Comparison of ENCODE assay signal across 8 mouse cellular contexts in the genomic region with DNA sequence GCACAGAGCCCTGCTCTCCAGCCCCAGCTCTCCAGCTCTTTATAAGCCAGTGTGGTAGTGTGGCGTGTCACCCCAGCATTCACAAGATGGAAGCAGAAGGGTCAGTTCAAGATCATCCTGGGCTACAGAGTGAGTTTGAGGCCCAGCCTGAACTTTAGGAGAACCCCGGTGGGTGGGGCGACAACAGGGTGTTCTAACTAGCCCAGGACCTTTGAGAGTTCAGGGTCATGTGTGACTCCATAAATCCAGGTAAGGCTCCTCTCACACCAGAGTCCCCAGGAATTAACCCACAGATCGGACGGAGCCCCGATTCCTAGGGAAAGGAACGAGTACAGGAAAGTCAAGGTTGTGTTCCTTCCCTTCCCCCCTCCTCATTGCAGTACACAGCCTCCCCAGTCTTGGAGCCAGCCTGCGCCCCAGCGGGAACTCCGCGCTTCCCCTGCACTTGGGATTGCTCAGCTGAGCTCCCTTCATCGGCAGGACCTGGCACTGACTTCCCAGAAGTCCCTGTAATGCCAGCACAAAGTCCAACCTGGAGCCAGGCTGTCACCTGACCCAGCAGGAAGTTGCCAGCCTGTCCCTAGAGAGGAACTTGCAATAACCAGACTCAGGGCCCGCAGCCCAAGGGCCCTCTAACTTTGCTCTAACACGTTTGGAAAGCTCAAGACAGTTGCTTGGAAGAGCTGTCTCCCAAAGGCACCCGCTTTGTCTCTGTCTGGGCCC. TPM values are rescaled to one million over a fixed set of nuclear protein-coding genes. Genes with fewer than 3 reads are reported as not detected.
DNase-seq lines count a peak whose midpoint lies in the region; ATAC-seq and TF ChIP-seq lines count a peak whose summit lies in the region.

No protein-coding gene starts in this region.

- peaks cover 27% of the 10 kb centered on the region for H3K4me1 ChIP-seq in testis, adult 2 months (ENCODE audit: control insufficient read depth, insufficient read depth, low read length)
- peaks cover 32% of the 10 kb centered on the region for H3K4me1 ChIP-seq in heart, embryonic 13.5 days

- peak overlapping the region; percentile 51 for H3K4me2 ChIP-seq in heart, embryonic 13.5 days

- TF ChIP-seq CTCF in testis, adult 2 months (IDR thresholded peaks at IDR 0.05; ENCODE audit: control insufficient read depth, insufficient read depth, insufficient replicate concordance, low read depth, low read length) = no peak

- no peak for ATAC-seq in heart, embryonic 13.5 days (ENCODE audit: extremely low read depth, insufficient number of reproducible peaks, low FRiP score, low TSS enrichment)
- ATAC-seq in megakaryocyte progenitor cell, adult 5-6 weeks (replicated peaks; ENCODE audit: poor library complexity) = peak; percentile 48

- no peak overlapping the region for H3K4me3 ChIP-seq in testis, adult 2 months (ENCODE audit: control insufficient read depth, low read depth, low read length)
- peak overlapping the region; percentile 21 for H3K4me3 ChIP-seq in heart, embryonic 13.5 days

- TF ChIP-seq POLR2A in testis, adult 2 months (IDR thresholded peaks at IDR 0.05; ENCODE audit: control insufficient read depth, low read depth, low read length) = no peak

- intact Hi-C loops in left cerebral cortex, postnatal 25 days (cut with DNase I) = no loop called here

- H3K9me3 ChIP-seq in heart, embryonic 13.5 days = no peaks in the 10 kb centered on the region

- no peak for DNase-seq in testis, postnatal 10 days (ENCODE audit: low spot score)
- DNase-seq in kidney, postnatal 25 days = peak; percentile 87 to 95
- no peak for DNase-seq in MN1 (ENCODE audit: low spot score)
- DNase-seq in urinary bladder, adult 18-20 months (ENCODE audit: low spot score in 2 of 2) = no peak
- DNase-seq in left cerebral cortex, postnatal 25 days (ENCODE audit: low spot score in 2 of 2) = no peak

- no peaks in the 10 kb centered on the region for H3K36me3 ChIP-seq in testis, adult 2 months (ENCODE audit: control insufficient read depth, insufficient read depth, low read length)
- H3K36me3 ChIP-seq in heart, embryonic 13.5 days = no peaks in the 10 kb centered on the region

- H3K9ac ChIP-seq in heart, embryonic 13.5 days = 0 out of 2 replicates have a peak overlapping the region, but pooled peaks have one; percentile 21

- peak overlapping the region; percentile 20; the same call in 1 of the 2 replicates for H3K27ac ChIP-seq in testis, adult 2 months (ENCODE audit: control insufficient read depth, insufficient read depth, low read depth, low read length)
- H3K27ac ChIP-seq in heart, embryonic 13.5 days (replicated peaks) = no peak overlapping the region

- H3K27me3 ChIP-seq in testis, adult 2 months (ENCODE audit: control insufficient read depth, insufficient read depth, low read length) = no peaks in the 10 kb centered on the region
- peaks cover 94% of the 10 kb centered on the region for H3K27me3 ChIP-seq in heart, embryonic 13.5 days (replicated peaks)

- 22% methylated on average over 15 of the region's 15 CpGs for WGBS in heart, embryonic 13.5 days

RNA-seq across cellular contexts. Expression of a gene that starts 10.3 kb away (rescaled TPM):
- polyA plus RNA-seq in testis, adult 2 months (2012; rRNA removed) = 1.4 and 2.5 TPM in 2 replicates
- 1.8 and 2.3 TPM in 2 replicates for polyA plus RNA-seq in heart, embryonic 13.5 days (2015; fragmentation: Nextera tagmentation; extraction: Ambion mirVana)
- 0.12 and 0.25 TPM in 2 replicates for total RNA-seq in megakaryocyte progenitor cell, adult 5-6 weeks (2015)
- not detected in 2 replicates for total RNA-seq in megakaryocyte progenitor cell, adult 5-6 weeks (2017)
- total RNA-seq in left cerebral cortex, postnatal 25 days (2021) = 10 to 100 TPM; 19.5 to 28.2 TPM

RNA-seq across cellular contexts. Expression of a gene that starts 36.5 kb away (rescaled TPM):
- polyA plus RNA-seq in testis, adult 2 months (2012; rRNA removed) = 0.36 and 0.40 TPM in 2 replicates
- 1.1 and 1.6 TPM in 2 replicates for polyA plus RNA-seq in heart, embryonic 13.5 days (2015; fragmentation: Nextera tagmentation; extraction: Ambion mirVana)
- not detected in 2 replicates for total RNA-seq in megakaryocyte progenitor cell, adult 5-6 weeks (2015)
- total RNA-seq in megakaryocyte progenitor cell, adult 5-6 weeks (2017) = 0.08 TPM in 1 of 2 replicates, not detected in the other
- total RNA-seq in left cerebral cortex, postnatal 25 days (2021) = 1 to 10 TPM; 1.4 to 1.6 TPM

Comparison
In these comparisons a context has a peak if more than half of its experiments do, and no peak if none do; other contexts are left out.
1. DNase-seq: peak in kidney, postnatal 25 days (2 of 2); none in testis, postnatal 10 days (single experiment), MN1 (single experiment), urinary bladder, adult 18-20 months (0 of 2) and left cerebral cortex, postnatal 25 days (0 of 2).
2. RNA of a gene that starts 10.3 kb away (total RNA-seq): 19.5 to 28.2 TPM in left cerebral cortex, postnatal 25 days; 0.12 to 0.25 TPM in megakaryocyte progenitor cell, adult 5-6 weeks; every median in the first group is over 10 times any median in the second.